Mouse (Mus musculus) heart, embryonic 15.5 days (tissue): ENCODE results near the gene Prok2. TPM values are rescaled to one million over a fixed set of nuclear protein-coding genes. Genes with fewer than 3 reads are reported as not detected.

Source experiments
- ATAC-seq: fragments of 200-750 bp; cut with Nextera tagmentation; replicated peaks from 2 replicates; pipeline ENCODE4 v1.8.0; 2017; ENCODE audit warnings: low read depth, moderate TSS enrichment; ENCODE audit not compliant: insufficient number of reproducible peaks, insufficient read depth, low FRiP score
- H3K27ac ChIP-seq: fragments of 300-500 bp; sonication (generic); 2 replicates; pipeline ENCODE4 v1.5.1; 2015; ENCODE audit warnings: mild to moderate bottlenecking, inconsistent platforms
- H3K27me3 ChIP-seq: fragments of 300-500 bp; sonication (generic); 2 replicates; pipeline ENCODE4 v1.6.1; 2015; ENCODE audit warnings: inconsistent platforms
- H3K36me3 ChIP-seq: fragments of 300-500 bp; sonication (generic); 2 replicates; pipeline ENCODE4 v1.6.1; 2015; ENCODE audit warnings: mild to moderate bottlenecking, inconsistent platforms
- H3K4me1 ChIP-seq: fragments of 300-500 bp; sonication (generic); replicated peaks from 2 replicates; pipeline ENCODE4 v1.6.1; 2015; ENCODE audit warnings: inconsistent platforms
- H3K4me2 ChIP-seq: fragments of 300-500 bp; sonication (generic); 2 replicates; pipeline ENCODE4 v1.6.1; 2015; ENCODE audit warnings: inconsistent platforms, mild to moderate bottlenecking, moderate library complexity
- H3K4me3 ChIP-seq: fragments of 300-500 bp; sonication (generic); 2 replicates; pipeline ENCODE4 v1.5.1; 2015; ENCODE audit warnings: mild to moderate bottlenecking, inconsistent platforms
- H3K9ac ChIP-seq: fragments of 300-500 bp; sonication (generic); 2 replicates; pipeline ENCODE4 v1.6.1; 2015; ENCODE audit warnings: mild to moderate bottlenecking, inconsistent platforms
- H3K9me3 ChIP-seq: fragments of 300-500 bp; sonication (generic); replicated peaks from 2 replicates; pipeline ENCODE4 v1.6.1; 2016; ENCODE audit warnings: inconsistent platforms
- WGBS: fragments of 180-500 bp; shearing (Covaris S2); methylation state at CpG from one replicate; pipeline ENCODE4 v1.1.7; 2015; ENCODE audit warnings: mixed read lengths; 5-methylcytosine and 5-hydroxymethylcytosine counted together
- polyA plus RNA-seq: library from polyadenylated mRNA; unstranded; fragments of >200 nt; fragmentation: Nextera tagmentation; extraction: Ambion mirVana; gene quantifications from 2 replicates; pipeline ENCODE4 v1.2.1, GENCODE M21; 2015

The Prok2 gene
- 0.09 TPM in 2 replicates for polyA plus RNA-seq

DNA sequence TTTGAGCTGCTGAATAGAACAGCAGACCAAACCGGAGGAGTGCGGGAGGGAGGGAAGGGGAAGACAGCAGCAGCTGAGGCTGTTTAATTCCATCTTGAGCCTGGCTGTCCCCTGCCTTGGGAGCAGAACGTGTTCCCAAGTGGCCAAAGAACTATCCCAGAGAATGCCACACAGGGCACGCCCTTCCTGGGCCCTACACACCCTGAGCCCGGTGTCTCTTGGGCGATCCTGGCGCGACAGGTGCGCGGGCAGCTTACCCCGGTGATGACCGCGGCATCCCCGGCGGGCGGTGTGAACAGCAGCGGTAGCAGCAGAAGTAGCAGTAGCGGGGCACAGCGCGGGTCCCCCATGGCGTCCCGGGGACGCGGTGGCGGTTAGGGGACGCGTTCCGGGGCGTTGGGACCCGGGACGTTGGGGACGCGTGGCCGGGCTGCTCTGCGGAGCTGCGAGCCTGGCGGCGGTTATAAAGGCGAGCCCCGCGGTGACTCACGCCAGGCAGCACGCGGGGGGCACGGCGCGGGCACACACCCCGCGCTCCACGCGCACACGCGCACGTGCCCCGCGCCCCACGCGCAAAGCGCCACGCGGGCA lies at the start of gene Prok2:
Prok2 (minus strand) TSS at position 422 of the 591 bp plus-strand sequence.
- Histone ChIP-seq H3K36me3 (no peaks in the 10 kb centered on the region), H3K9me3 (no peaks in the 10 kb centered on the region), H3K4me2 (peak within 1 kb of the TSS; percentile 94), H3K4me3 (peak within 1 kb of the TSS; percentile 54), H3K4me1 (peaks cover 20% of the 10 kb centered on the region), H3K27me3 (peaks cover 55% of the 10 kb centered on the region), H3K27ac (no peak within 1 kb of the TSS), H3K9ac (peak within 1 kb of the TSS; percentile 48)
- no peak for ATAC-seq
- WGBS, result under 1% methylated on average over 59 of the region's 61 CpGs

DNA sequence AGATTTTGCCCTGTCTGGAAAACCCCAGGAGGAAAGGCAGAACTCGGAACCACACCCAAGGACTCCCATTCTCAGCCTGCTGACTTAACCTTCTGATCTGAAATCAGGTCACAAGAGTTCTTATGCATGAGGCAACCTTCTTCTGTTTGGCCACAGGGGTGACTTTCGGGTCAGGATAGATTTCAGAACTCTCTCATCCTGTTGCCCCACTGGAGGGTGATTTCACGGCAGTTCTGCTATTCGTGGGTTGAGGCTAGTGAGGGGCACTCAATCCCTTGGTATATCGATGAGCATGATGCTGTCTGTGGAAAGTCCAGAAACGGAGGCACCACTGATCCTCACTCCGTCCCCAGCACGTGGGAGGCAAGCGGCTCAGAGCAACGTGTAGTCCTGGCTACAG lies 48.5 kb upstream of the Prok2 start:
- H3K4me3 ChIP-seq, result no peak overlapping the region
- no peak overlapping the region for H3K9ac ChIP-seq
- H3K4me2 ChIP-seq, result no peak overlapping the region
- H3K9me3 ChIP-seq, result no peaks in the 10 kb centered on the region
- WGBS, result 81% methylated on average over 10 of the region's 10 CpGs
- no peaks in the 10 kb centered on the region for H3K4me1 ChIP-seq
- H3K27ac ChIP-seq, result no peak overlapping the region
- H3K36me3 ChIP-seq, result no peaks in the 10 kb centered on the region
- no peak for ATAC-seq
- H3K27me3 ChIP-seq, result no peaks in the 10 kb centered on the region

DNA sequence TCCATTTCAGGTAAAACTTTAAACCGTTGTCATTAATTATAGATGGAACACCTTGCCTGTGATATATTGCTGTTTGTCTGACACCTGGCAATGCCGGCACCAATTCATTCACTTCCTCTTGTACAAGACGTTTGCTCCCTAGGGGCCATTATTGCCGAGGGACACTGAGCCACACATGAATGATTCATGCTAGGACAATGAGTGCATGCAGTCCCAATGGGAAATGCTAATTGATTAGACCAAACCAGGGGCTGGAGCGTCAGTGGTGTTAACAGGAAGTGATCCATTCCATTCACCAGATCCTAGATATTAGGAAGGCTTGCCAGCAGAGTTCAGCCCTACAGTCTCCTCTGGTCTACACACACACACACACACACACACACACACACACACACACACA lies 42.3 kb upstream of the Prok2 start:
- ATAC-seq, result no peak
- 50% methylated on average over 5 of the region's 5 CpGs for WGBS
- Histone ChIP-seq H3K27ac (no peak overlapping the region), H3K27me3 (no peaks in the 10 kb centered on the region; the same call in 1 of the 2 replicates), H3K4me1 (no peaks in the 10 kb centered on the region), H3K36me3 (no peaks in the 10 kb centered on the region), H3K4me3 (no peak overlapping the region), H3K9me3 (no peaks in the 10 kb centered on the region), H3K9ac (no peak overlapping the region), H3K4me2 (no peak overlapping the region)

DNA sequence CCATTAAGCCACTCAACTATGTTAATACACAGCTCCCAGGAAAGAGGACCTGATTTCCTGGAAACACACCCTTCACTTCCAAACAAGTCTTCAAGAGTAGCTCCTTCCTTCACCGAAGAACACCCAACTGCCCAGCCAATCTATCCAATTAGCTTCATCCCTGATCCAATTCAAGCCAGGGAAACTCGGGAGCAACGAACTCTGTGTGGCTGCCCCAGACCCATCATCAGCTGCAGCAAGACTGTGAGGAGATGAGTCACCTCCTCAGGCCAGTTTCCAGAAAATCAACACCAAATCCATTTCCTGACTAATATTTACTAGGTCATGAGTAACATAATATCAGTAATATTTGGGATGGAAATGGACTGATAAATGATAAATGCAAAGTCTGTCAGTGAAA lies 38.7 kb upstream of the Prok2 start:
- Histone ChIP-seq H3K27me3 (no peaks in the 10 kb centered on the region; the same call in 1 of the 2 replicates), H3K4me2 (no peak overlapping the region), H3K27ac (no peak overlapping the region), H3K4me1 (no peaks in the 10 kb centered on the region), H3K9ac (no peak overlapping the region), H3K9me3 (no peaks in the 10 kb centered on the region), H3K4me3 (no peak overlapping the region), H3K36me3 (no peaks in the 10 kb centered on the region)
- no peak for ATAC-seq
- 63% methylated on average over 3 of the region's 3 CpGs for WGBS

DNA sequence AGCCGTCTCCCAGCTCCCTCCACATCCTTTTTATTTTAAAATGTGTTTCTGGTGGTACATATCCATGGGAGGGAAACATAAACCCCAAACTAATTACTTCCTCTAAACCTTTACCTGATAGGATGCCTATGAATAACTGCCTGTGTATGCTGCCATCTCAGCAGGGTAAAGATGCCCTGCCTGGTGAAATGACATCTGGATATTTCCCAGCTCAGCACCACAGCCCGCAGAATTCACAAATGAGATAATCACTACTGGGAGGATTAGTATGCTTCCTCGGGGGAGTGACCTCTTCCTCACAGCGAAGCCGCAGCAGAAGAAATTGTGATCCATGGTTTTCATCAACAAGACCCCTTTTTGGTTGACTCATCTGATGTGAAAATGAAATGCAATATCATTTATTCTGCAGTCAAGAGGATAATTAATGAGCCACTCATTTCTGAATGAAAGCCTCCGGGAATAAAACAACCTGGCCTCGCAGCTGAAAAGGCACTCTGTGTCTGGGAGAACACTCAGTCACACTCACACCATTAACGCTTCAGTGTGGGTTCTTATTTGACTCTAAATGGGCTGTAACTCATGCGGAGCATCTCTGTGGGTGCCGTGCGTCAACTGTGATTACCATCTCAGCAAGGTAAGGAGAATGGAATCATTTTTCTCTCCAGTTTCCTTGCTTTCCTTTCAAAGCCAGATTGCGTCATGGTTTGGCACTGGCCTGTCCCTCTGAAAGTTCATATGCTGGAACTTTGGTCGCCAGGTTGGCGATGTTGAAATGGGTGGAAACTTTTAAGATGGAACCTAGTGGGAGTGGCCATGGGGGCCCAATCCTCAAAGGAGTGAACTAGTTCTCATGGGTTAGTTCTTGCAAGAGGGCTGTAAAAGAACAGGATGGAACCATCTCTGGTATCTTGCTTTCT lies 36.1 kb upstream of the Prok2 start:
- H3K9me3 ChIP-seq, result no peaks in the 10 kb centered on the region
- H3K27me3 ChIP-seq, result no peaks in the 10 kb centered on the region
- H3K4me2 ChIP-seq, result no peak overlapping the region
- no peak overlapping the region for H3K4me3 ChIP-seq
- WGBS, result 64% methylated on average over 14 of the region's 14 CpGs
- H3K4me1 ChIP-seq, result no peaks in the 10 kb centered on the region
- H3K9ac ChIP-seq, result no peak overlapping the region
- no peak for ATAC-seq
- no peak overlapping the region for H3K27ac ChIP-seq
- no peaks in the 10 kb centered on the region for H3K36me3 ChIP-seq

DNA sequence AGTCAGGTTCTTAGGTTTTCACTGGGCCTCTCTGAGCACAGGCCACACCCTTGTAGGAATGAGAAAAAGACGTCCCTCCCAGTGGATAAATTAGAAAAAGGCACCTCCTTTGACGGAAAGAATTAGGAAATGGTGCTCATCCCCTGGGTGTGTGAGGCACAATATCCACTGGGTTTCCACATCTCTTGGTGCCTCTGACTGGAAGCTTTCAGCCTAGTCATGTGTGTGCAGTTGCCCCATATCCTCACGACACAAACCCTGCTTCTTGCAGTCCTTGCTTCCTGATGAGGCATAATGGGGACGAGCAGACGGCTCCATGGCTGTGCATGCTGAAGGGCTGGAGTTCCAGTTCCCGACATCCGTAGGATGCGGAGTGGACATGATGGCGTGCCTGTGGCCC lies 29.9 kb upstream of the Prok2 start:
- WGBS, result 81% methylated on average over 9 of the region's 9 CpGs
- Histone ChIP-seq H3K9me3 (no peaks in the 10 kb centered on the region), H3K9ac (no peak overlapping the region), H3K4me2 (no peak overlapping the region), H3K27me3 (no peaks in the 10 kb centered on the region), H3K4me3 (no peak overlapping the region), H3K36me3 (no peaks in the 10 kb centered on the region), H3K4me1 (no peaks in the 10 kb centered on the region), H3K27ac (no peak overlapping the region)
- ATAC-seq, result no peak

DNA sequence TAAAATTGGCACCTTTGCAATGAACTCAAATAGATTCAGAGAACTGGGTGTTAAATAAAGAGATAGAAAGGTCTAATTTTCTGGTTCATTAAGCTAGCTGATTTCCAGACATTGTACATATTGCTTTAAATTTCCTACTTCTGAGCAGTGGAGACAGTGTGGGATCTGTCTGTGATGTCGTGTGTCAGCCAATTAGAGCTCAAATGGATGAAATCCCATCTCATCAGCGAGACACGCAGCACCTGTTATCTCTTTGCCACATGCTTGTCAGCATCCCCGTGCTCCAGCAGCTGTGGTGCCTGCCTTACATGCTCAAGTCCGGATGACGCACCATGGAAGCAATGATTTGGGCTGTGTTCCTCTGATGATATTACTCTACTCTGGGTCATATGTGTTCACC lies 25.1 kb upstream of the Prok2 start:
- H3K27ac ChIP-seq, result no peak overlapping the region
- H3K27me3 ChIP-seq, result 0 out of 2 replicates have a peak, but pooled peaks cover 3% of the 10 kb centered on the region
- H3K36me3 ChIP-seq, result no peaks in the 10 kb centered on the region
- no peak for ATAC-seq
- no peak overlapping the region for H3K9ac ChIP-seq
- no peaks in the 10 kb centered on the region for H3K9me3 ChIP-seq
- H3K4me3 ChIP-seq, result no peak overlapping the region
- 65% methylated on average over 6 of the region's 6 CpGs for WGBS
- no peak overlapping the region for H3K4me2 ChIP-seq
- H3K4me1 ChIP-seq, result no peaks in the 10 kb centered on the region

DNA sequence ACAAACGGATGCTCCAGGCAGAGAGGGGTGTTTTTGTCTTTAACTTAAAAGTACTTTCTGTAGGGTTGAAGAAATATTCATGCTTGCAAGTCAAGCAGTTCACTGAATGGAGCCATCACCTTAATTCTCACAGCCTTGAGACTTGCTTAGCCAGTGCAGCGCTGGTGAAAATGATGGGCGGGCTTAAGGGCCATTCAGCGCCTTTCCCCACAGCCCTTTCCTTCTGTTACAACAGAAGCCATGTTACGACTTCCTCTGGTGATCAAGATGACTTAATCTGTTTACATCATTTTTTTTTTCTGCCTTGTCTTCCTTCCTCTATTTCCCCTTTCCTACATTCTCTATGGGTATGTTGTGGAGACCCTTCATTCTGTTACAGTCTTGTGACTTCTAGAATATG lies 20.1 kb upstream of the Prok2 start:
- Histone ChIP-seq H3K4me1 (no peaks in the 10 kb centered on the region), H3K4me3 (no peak overlapping the region), H3K36me3 (no peaks in the 10 kb centered on the region), H3K9me3 (no peaks in the 10 kb centered on the region), H3K27ac (no peak overlapping the region), H3K9ac (no peak overlapping the region), H3K4me2 (no peak overlapping the region), H3K27me3 (0 out of 2 replicates have a peak, but pooled peaks cover 3% of the 10 kb centered on the region)
- ATAC-seq, result no peak
- WGBS, result 76% methylated on average over 5 of the region's 5 CpGs

DNA sequence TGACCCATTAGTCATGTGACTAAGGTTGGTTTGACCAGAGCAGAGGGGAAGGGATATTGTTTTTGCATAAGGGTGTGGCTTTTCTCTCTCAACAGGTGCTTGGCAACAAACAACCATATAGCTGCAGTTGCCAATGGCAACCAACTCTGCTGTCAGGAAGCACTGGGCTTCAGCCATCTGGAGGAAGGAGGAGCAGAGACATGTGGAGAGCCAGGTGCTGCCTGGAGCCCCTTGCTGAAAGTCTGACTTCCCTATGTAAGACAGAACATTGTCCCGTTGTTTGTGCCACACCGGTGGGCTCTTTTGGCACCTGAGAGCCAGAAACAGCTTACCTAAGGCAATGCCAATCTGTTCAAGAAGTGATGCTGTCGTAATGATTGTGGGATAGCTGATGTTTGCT lies 16.7 kb upstream of the Prok2 start:
- no peaks in the 10 kb centered on the region for H3K4me1 ChIP-seq
- WGBS, result 76% methylated on average over 3 of the region's 3 CpGs
- no peaks in the 10 kb centered on the region for H3K9me3 ChIP-seq
- H3K4me2 ChIP-seq, result no peak overlapping the region
- no peak overlapping the region for H3K9ac ChIP-seq
- no peaks in the 10 kb centered on the region for H3K27me3 ChIP-seq
- H3K36me3 ChIP-seq, result no peaks in the 10 kb centered on the region
- no peak overlapping the region for H3K27ac ChIP-seq
- no peak for ATAC-seq
- no peak overlapping the region for H3K4me3 ChIP-seq

DNA sequence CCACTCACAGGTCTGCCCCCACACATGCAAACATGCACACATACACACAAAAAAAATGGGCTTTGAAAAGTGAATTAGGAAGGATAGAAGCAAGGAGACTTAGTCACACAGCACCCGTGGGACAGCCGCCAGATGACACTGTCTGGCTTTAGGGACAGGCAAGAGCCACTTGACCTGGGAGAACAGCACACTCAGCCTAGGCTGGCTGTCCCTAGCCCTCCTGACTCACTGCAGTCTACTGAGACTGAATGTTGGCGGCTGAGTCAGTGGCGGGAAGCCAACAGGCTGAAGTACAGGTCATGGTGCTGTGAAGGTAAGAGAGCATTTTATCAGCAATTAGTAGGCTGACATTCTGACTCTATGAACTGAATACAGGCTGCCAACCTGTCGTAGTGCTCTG lies 8.5 kb upstream of the Prok2 start:
- Histone ChIP-seq H3K4me1 (no peaks in the 10 kb centered on the region), H3K27ac (no peak overlapping the region), H3K9me3 (no peaks in the 10 kb centered on the region), H3K9ac (no peak overlapping the region), H3K4me3 (no peak overlapping the region), H3K27me3 (peaks cover 4% of the 10 kb centered on the region; the same call in 1 of the 2 replicates), H3K36me3 (no peaks in the 10 kb centered on the region), H3K4me2 (no peak overlapping the region)
- WGBS, result 45% methylated on average over 5 of the region's 5 CpGs
- ATAC-seq, result no peak

DNA sequence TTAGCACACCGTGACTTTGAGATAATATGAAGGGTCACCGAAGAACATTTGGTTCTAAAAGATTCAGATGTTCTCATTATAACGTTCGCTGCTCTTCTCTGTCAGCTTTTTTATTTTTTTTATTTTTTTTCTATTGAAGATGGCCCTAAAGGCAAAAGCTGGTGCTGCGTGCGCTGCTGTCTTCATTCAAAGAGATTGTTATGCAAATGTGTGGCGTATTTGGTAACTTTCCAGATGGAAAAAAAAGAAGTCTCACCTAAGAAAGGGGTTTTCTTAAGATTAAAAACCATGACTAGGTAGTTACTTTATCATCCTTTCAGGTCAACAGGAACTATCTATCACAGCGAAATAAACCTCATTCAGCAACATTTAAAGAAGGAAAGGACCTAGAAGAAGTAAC lies 6.5 kb upstream of the Prok2 start:
- WGBS, result 84% methylated on average over 8 of the region's 8 CpGs
- no peaks in the 10 kb centered on the region for H3K4me1 ChIP-seq
- no peak overlapping the region for H3K27ac ChIP-seq
- peaks cover 22% of the 10 kb centered on the region for H3K27me3 ChIP-seq
- no peak overlapping the region for H3K9ac ChIP-seq
- no peaks in the 10 kb centered on the region for H3K9me3 ChIP-seq
- ATAC-seq, result no peak
- no peaks in the 10 kb centered on the region for H3K36me3 ChIP-seq
- H3K4me2 ChIP-seq, result no peak overlapping the region
- no peak overlapping the region for H3K4me3 ChIP-seq
